Mouse (Mus musculus) kidney, embryonic 14.5 days (tissue): ENCODE measurements at regions not wholly inside any gene's neighbourhood (a gene's known extent, or its start where the extent isn't known, plus 50 kb on each side); places are given as distances from the start of the nearest gene placed in this dataset.

ENCODE experiments used
- ATAC-seq: fragments of 200-750 bp; cut with Nextera tagmentation; 2 replicates; pipeline ENCODE4 v1.8.0; 2017; ENCODE audit warnings: moderate number of reproducible peaks, mild to moderate bottlenecking, moderate TSS enrichment, moderate library complexity; ENCODE audit not compliant: low FRiP score, low TSS enrichment
- H3K27ac ChIP-seq: fragments of 300-500 bp; sonication (generic); 2 replicates; pipeline ENCODE4 v1.5.1; 2014; ENCODE audit warnings: low read depth, mild to moderate bottlenecking, low read length, moderate library complexity, mixed read lengths
- H3K27me3 ChIP-seq: fragments of 300-500 bp; sonication (generic); 2 replicates; pipeline ENCODE4 v1.6.1; 2014; ENCODE audit warnings: mild to moderate bottlenecking, low read length; ENCODE audit not compliant: control insufficient read depth, insufficient read depth
- H3K36me3 ChIP-seq: fragments of 300-500 bp; sonication (generic); 2 replicates; pipeline ENCODE4 v1.6.1; 2014; ENCODE audit warnings: low read length, mixed read lengths; ENCODE audit not compliant: control insufficient read depth, insufficient read depth
- H3K4me1 ChIP-seq: fragments of 300-500 bp; sonication (generic); 2 replicates; pipeline ENCODE4 v1.6.1; 2014; ENCODE audit warnings: low read length, mixed read lengths; ENCODE audit not compliant: control insufficient read depth, insufficient read depth
- H3K4me2 ChIP-seq: fragments of 300-500 bp; sonication (generic); replicated peaks from 2 replicates; pipeline ENCODE4 v1.6.1; 2014; ENCODE audit warnings: low read depth, mild to moderate bottlenecking, low read length
- H3K4me3 ChIP-seq: fragments of 300-500 bp; sonication (generic); 2 replicates; pipeline ENCODE4 v1.5.1; 2014; ENCODE audit warnings: mild to moderate bottlenecking, low read length
- H3K9ac ChIP-seq: fragments of 300-500 bp; sonication (generic); 2 replicates; pipeline ENCODE4 v1.6.1; 2014; ENCODE audit warnings: low read depth, mild to moderate bottlenecking, low read length, moderate library complexity
- H3K9me3 ChIP-seq: fragments of 300-500 bp; sonication (generic); 2 replicates; pipeline ENCODE4 v1.6.1; 2016; ENCODE audit warnings: low read length; ENCODE audit not compliant: control insufficient read depth
- WGBS: fragments of 180-500 bp; shearing (Covaris S2); extraction: QIAGEN DNeasy Blood & Tissue Kit; methylation state at CpG from one replicate; pipeline ENCODE4 v1.1.7; 2014; 5-methylcytosine and 5-hydroxymethylcytosine counted together

DNA sequence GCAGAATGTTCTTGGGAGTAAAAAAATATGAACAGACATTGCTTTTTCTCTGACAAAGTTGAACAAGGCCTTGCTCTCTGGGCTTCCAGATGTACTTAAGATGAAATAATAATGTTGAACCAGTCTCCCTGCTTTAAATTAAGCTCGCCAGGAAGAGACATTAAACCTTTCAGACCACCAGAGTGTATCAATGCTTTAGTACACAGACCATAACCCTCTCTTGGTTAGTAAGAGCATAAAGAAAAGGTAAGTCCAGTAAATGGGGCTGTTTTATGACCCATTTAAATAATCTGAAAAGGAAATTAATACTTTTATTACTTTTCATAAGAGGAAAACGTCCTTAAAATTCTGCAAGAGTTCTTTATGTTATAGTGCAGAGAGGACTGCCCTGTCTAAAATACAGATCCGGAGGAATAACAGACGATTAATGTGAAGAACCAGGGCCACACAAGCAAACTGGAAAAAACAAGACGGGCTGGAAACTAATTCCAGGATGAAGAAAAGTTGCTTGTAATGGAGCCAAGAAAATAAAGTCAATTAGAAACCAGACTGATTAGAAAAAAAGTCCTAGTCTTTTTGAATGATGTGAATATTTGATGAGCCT, 74.4 kb downstream of the Mettl11b start:
- Histone ChIP-seq H3K27ac (no peak overlapping the region), H3K4me1 (no peaks in the 10 kb centered on the region), H3K9ac (no peak overlapping the region), H3K4me3 (no peak overlapping the region), H3K36me3 (no peaks in the 10 kb centered on the region), H3K4me2 (no peak overlapping the region), H3K9me3 (no peaks in the 10 kb centered on the region), H3K27me3 (no peaks in the 10 kb centered on the region)
- ATAC-seq, result no peak
- WGBS, result 59% methylated on average over 5 of the region's 5 CpGs

DNA sequence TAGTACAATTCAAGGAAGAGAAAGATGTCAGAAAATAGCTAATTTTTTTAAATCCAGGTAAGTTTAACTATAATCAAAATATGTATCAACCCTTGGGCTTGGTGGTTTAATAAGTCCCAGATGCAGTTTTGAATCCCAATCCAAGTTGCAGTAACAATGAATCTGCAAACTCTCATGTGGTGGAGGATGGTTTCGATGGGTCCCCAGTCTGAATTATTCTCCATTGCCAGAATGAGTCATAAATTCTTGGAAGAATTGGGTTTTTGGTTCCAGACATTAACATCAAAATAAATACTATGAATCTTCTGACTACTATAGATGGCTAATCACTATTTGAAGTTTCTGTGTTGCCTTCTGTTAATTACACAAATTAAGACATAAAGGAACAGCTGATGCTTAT, 82.9 kb downstream of the Mettl11b start:
- H3K9me3 ChIP-seq, result no peaks in the 10 kb centered on the region
- H3K4me3 ChIP-seq, result no peak overlapping the region
- no peaks in the 10 kb centered on the region for H3K4me1 ChIP-seq
- no peak for ATAC-seq
- H3K27ac ChIP-seq, result no peak overlapping the region
- H3K4me2 ChIP-seq, result no peak overlapping the region
- H3K9ac ChIP-seq, result no peak overlapping the region
- no peaks in the 10 kb centered on the region for H3K27me3 ChIP-seq
- H3K36me3 ChIP-seq, result no peaks in the 10 kb centered on the region
- 87% methylated on average over 1 of the region's 1 CpGs for WGBS

DNA sequence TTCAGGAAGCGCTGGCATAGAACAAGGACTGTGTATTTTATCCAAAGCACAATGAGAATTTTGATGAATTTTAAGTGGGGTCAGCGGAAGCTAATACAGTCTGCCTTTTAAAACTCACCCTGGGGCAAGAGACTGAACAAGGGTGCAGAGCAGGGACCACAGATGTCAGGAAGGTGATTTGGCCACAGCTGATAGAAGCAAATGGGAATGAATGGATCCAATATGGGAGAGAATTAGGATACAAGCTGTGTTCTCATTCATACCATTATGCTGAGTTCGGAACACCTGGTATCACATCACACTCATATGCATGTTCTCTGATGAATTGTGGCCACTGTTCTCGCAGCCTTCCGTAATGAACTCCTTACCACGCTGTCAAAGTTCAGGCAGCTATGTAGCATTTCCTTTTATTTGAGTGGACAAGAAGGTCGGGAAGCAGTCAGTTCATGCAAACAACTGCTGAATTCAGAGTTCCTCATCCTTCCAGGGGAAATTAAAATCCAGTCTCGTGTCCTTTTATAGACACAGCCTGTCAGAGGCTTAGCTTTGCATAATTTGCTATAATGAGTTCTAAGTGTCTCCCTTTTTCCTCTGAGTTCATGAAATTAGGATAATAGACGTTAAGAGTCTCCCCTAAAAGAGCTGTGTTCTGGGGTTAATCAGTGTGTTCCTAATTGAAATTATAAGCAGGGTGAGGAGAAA, 84.4 kb downstream of the Mettl11b start:
- Histone ChIP-seq H3K4me1 (no peaks in the 10 kb centered on the region), H3K4me3 (no peak overlapping the region), H3K27me3 (no peaks in the 10 kb centered on the region), H3K4me2 (no peak overlapping the region), H3K36me3 (no peaks in the 10 kb centered on the region), H3K9me3 (no peaks in the 10 kb centered on the region), H3K27ac (no peak overlapping the region), H3K9ac (no peak overlapping the region)
- 62% methylated on average over 9 of the region's 9 CpGs for WGBS
- no peak for ATAC-seq

DNA sequence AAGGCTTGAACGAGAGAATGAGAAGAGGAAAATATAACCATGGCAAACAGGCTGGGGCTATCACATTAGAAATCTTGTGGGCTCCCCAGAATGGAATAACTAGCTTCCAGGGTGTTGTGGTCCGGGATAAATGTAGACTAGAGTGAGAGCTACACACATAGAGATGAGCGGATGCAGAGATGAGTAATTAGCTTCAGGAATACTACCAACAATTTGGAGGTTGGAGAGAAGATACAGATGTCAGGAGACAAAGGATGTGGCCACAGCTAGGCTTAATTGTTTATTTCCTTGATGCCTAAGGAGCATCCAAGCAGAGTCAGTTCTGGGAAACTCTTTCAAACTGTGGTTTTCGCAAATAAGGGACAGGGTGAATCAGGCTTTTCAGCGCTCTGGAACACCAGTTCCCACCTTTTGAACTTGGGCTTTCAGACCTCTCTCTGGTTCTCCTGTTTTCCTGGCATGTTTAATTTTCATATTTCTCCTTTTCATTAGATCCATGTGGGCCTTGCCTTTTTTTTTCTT, 94.7 kb downstream of the Mettl11b start:
- no peak overlapping the region for H3K27ac ChIP-seq
- no peaks in the 10 kb centered on the region for H3K27me3 ChIP-seq
- no peak for ATAC-seq
- H3K4me1 ChIP-seq, result no peaks in the 10 kb centered on the region
- no peak overlapping the region for H3K4me3 ChIP-seq
- no peak overlapping the region for H3K9ac ChIP-seq
- H3K9me3 ChIP-seq, result no peaks in the 10 kb centered on the region
- no peaks in the 10 kb centered on the region for H3K36me3 ChIP-seq
- no peak overlapping the region for H3K4me2 ChIP-seq
- WGBS, result 90% methylated on average over 5 of the region's 5 CpGs

- 95% methylated on average over 4 of the region's 4 CpGs for WGBS
- no peak overlapping the region for H3K27ac ChIP-seq
- H3K4me3 ChIP-seq, result no peak overlapping the region
- no peak for ATAC-seq
- no peaks in the 10 kb centered on the region for H3K9me3 ChIP-seq
- no peaks in the 10 kb centered on the region; the same call in 1 of the 2 replicates for H3K4me1 ChIP-seq
- no peaks in the 10 kb centered on the region for H3K36me3 ChIP-seq
- H3K9ac ChIP-seq, result no peak overlapping the region
- H3K4me2 ChIP-seq, result no peak overlapping the region
- no peaks in the 10 kb centered on the region for H3K27me3 ChIP-seq
Measured at GRCm38 (mm10) chr1:163624887-163625286, 100.1 kb downstream of the Mettl11b start.

DNA sequence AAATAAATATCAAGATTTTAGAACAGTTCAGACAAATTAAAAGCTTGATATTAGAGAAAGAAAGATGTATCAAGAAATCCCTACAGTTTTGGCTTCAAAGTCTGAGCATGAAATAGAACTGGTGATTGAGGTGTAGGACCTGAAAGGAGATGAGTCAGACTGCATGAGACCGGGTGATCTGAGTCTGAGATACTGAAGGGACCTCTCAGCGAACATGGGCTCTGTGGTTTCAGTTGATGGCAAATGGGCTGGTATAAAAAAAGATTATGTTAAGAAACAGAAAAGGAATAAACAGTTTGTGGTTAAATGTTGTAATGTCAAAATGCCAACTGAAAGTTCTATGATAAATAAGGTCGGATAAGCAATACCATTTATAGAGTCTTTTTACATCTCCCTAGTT, 103.7 kb downstream of the Mettl11b start:
- Histone ChIP-seq H3K4me3 (no peak overlapping the region), H3K4me2 (no peak overlapping the region), H3K9me3 (no peaks in the 10 kb centered on the region), H3K4me1 (no peaks in the 10 kb centered on the region; the same call in 1 of the 2 replicates), H3K36me3 (no peaks in the 10 kb centered on the region), H3K27me3 (no peaks in the 10 kb centered on the region), H3K27ac (no peak overlapping the region), H3K9ac (no peak overlapping the region)
- WGBS, result 94% methylated on average over 3 of the region's 3 CpGs
- ATAC-seq, result no peak

DNA sequence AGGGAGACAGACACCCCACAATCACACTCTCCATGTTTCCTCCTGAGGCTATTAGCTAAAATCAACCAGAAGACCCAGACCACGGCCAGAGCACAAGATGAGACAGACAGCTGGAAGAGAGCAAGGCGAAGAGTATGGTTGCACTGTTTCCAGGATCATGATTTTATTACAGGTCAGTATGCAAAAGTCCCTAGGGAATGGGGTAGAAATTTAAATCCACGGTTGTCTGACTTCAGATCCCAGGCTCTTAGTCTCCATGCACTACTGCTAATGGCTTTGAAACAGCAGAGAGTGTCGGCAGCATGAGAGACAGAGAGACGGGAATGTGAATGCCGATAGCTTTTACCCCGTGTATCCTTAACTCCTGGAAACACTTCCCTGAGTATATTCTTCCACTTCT, 105.2 kb downstream of the Mettl11b start:
- Histone ChIP-seq H3K4me1 (no peaks in the 10 kb centered on the region; the same call in 1 of the 2 replicates), H3K4me2 (no peak overlapping the region), H3K4me3 (no peak overlapping the region), H3K9me3 (no peaks in the 10 kb centered on the region), H3K27ac (no peak overlapping the region), H3K9ac (no peak overlapping the region), H3K36me3 (no peaks in the 10 kb centered on the region), H3K27me3 (no peaks in the 10 kb centered on the region)
- ATAC-seq, result peak; percentile 75; the same call in 1 of the 2 replicates
- WGBS, result 14% methylated on average over 7 of the region's 7 CpGs

DNA sequence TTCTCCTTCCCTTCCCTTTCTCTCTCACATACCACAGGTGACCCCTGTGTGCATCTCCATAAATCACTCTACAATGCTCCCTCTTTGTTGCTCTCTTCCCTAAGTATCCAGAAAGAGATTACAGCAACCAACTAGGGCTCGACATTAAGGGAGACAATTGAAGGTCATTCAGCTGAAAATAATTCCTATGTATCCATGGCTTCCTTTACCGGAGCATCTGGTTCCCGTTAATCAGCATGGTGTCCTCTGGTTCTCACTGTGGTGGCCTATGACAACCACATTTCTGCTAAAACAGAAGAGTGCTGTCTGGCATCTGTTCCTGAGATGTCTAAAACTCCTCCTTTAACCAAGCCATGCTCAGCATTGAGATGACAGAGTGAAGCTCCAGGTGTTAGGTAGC, 106.9 kb downstream of the Mettl11b start:
- Histone ChIP-seq H3K4me1 (no peaks in the 10 kb centered on the region; the same call in 1 of the 2 replicates), H3K36me3 (no peaks in the 10 kb centered on the region), H3K27me3 (no peaks in the 10 kb centered on the region), H3K9me3 (no peaks in the 10 kb centered on the region), H3K9ac (no peak overlapping the region), H3K27ac (no peak overlapping the region), H3K4me2 (no peak overlapping the region), H3K4me3 (no peak overlapping the region)
- ATAC-seq, result no peak
- 30% methylated on average over 3 of the region's 3 CpGs for WGBS

- Histone ChIP-seq H3K4me2 (no peak overlapping the region), H3K27ac (no peak overlapping the region), H3K36me3 (no peaks in the 10 kb centered on the region), H3K4me1 (no peaks in the 10 kb centered on the region; the same call in 1 of the 2 replicates), H3K9ac (no peak overlapping the region), H3K9me3 (no peaks in the 10 kb centered on the region), H3K4me3 (no peak overlapping the region), H3K27me3 (no peaks in the 10 kb centered on the region)
- no peak for ATAC-seq
- 65% methylated on average over 3 of the region's 3 CpGs for WGBS
Measured at GRCm38 (mm10) chr1:163616596-163616995, 108.4 kb downstream of the Mettl11b start.
